Mouse (Mus musculus) megakaryocyte progenitor cell, adult 5-6 weeks (primary cell): ENCODE data around the gene Arhgap25. TPM values are rescaled to one million over a fixed set of nuclear protein-coding genes. Genes with fewer than 3 reads are reported as not detected.
"Not testable (repeated sequence)": the region's sequence is repeated elsewhere in the genome, so short reads cannot be mapped to it uniquely, and the experiment has no call there.

ENCODE experiments used
- ATAC-seq: replicated peaks from 2 replicates; pipeline ENCODE4 v1.8.0; 2016; ENCODE audit warnings: mild to moderate bottlenecking, moderate TSS enrichment, inconsistent platforms; ENCODE audit not compliant: poor library complexity
- total RNA-seq, 2 experiments: library from RNA; stranded (forward) in 1 of 2; stranded (reverse) in 1 of 2; fragments of 157-497, 149-512 nt in 1 of 2; fragments of 200-1000 nt in 1 of 2; gene quantifications; 2 replicates each; pipeline versions ENCODE4 v1.2.3 to v1.2.4; 2015 to 2017

The Arhgap25 gene
- total RNA-seq, 2 experiments from 2014 or later: 11.0 to 23.0 TPM

DNA sequence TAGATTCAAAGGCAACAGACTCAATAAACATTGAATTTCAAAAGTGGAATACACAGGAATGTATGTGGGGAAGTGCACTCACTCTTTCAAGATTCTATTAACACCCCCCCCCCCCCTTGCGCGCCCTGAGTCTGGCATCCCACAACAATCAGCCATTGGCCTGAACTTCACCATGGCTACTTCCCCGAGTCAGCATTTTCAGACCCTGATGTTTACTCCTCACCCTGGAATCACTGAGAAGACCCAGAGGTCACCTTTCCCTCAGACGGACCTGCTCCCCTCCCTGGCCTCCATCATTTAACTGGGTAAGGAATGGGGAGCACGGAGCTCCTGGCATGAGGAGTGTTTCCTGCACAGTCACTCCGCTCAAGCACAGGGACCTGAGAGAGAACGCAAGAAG lies 28.2 kb downstream of the Arhgap25 start:
- ATAC-seq: no peak

DNA sequence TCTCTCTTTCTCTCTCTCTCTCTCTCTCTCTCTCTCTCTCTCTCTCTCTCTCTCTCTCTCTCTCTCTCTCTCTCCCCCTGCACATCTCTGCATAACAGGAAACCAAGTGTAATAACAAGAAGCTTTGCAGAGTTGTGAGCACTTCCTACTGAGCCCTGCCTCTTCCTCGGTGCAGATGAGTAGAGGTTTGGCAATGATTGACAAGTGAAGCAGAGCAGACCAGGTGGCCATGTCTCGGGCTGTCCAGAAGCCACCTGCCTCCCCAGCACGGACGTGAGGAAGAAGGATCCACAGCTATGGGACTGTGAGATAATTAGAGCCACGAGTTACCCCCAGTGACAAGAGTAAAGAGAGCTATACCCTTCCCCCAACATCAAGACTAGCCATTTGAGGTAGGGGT lies 29.1 kb downstream of the Arhgap25 start:
- ATAC-seq: no peak; the same call in 1 of the 2 replicates

DNA sequence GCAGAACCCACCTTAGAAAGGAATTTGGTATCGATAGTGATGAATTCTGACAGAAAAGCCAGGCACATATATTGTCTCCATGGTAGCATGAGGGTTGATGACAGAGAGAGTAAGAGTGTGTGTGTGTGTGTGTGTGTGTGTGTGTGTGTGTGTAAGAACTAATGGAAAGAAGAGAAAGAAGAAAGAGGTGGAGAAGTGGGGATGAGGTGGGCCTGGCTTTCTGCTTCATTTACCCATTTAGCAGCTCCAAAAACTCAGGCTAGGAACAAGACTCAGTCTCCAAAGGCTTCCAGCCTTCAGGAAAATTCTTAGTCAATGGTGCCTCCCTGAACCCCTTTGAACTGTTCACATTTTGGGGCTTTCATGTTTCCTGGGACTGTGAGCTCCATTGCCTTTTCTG lies 29.5 kb downstream of the Arhgap25 start:
- no peak for ATAC-seq

DNA sequence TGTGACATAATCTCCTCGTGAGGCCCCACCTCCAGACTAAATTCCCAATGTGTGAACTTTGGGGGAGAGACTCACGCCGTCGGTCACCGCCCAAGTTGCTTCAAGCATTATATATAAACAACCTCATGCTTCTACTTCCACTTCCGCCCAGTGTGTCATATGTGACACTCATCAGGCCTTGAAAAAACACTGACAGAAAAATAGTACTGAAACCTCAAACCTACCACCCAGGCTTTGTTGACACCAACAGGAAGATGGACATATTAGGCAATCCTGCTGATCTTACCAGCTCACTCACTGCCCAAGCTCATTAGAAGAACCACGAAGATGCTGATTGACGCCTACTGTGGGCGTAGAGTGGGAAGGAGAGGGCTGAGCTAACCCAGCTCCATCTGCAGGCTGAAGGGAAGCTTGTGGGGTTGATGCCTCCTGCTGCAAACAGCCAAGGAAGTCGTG lies 30.2 kb downstream of the Arhgap25 start:
- ATAC-seq: peak; percentile 90

DNA sequence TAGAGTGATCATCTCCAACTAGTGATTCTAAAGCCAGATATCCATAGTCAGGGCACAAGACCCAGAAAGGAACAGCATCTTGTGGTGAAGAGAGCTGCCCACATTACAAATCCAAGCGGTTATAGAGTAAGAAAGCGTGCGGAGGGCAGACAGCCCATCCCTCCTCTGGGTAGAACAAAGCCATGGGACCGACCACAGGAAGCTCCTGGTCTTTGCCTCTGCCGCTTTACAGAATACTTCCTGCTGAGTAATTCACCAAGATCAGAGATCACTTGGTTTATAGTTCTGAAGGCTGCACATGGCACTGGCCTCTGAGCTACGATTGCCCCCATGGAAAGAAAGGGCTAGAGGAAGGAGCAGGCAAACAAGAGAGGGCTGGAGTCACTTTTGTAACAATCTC lies 30.6 kb downstream of the Arhgap25 start:
- peak; percentile 24 for ATAC-seq

DNA sequence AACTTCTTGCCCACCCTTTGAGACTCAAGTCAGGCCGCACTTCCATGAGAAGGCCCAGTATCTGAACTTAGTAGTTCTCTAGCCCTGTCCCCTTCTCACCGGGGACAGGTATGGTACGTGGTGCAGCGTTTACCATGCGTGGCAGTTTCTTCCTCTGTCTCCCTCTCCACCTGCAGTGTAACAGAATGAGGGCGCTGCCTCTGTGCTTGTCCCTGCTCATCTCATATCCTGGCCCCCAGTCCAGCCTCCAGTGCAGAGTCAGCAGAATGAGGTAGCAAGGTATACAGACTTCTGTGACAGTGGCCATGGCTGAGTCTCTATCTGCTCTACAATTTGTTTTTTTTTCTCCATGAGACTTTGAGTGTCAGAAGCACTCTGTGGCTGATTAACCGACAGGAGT lies 32.4 kb downstream of the Arhgap25 start:
- no peak for ATAC-seq

DNA sequence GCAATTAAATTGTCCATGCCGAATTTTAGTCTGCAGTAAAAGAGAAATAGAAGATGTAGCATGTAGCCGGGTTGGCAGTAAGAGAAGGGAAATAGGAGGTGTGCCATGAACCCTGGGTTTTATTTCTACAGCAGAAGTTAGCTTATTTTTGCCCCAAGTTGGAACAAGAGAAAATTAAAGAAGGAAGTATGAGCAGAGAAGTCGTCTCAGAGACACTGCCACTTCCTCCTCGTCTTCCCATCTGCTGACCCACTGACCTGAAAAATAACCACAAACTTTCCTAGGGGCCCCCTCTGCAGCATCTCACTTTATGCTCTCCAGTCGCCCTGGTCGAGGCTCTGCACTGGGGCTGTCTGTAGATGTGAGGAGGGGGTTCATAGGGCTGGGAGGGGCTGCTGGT lies 33.3 kb downstream of the Arhgap25 start:
- peak; percentile 12; the same call in 1 of the 2 replicates for ATAC-seq

DNA sequence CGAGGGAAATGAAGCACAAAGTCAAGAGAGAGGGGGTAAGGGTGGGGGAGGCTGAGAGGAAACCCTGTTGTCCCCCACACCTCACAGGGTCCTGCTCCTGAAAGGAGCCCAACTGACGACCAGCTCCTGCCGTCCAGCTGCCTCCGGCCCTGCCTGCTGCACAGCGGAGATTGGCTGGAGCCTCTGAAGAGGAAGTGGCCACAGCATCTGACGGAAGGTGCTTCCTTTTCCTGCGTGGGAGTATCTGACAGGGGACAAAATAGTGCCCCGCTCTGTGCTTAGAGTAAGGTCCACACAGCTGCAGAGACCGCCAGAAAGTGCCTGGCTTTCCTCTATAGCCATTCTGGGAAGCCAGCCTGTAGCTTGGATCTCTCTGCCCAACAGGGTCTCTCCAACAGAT lies 36.9 kb downstream of the Arhgap25 start:
- ATAC-seq: peak; percentile 70

DNA sequence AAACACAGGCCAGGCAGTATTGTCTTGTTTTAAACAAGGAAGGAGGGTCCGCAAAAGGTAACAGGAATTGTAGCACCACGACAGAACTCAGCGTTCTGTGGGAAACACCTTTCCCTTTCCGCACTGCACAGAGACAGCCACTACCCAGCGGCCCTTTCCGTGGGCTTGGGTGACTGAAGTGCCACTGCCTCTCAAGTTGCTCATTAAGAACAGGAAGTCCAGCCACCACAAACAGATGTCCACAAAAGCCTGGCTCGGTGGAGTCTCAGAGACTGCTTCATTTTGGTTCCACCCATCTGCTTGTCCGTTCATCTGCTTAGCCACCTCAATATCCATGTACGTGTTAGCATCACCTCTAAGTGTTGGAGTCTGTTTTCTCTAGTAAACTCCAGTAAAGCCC lies 38.7 kb downstream of the Arhgap25 start:
- peak; percentile 57; the same call in 1 of the 2 replicates for ATAC-seq

DNA sequence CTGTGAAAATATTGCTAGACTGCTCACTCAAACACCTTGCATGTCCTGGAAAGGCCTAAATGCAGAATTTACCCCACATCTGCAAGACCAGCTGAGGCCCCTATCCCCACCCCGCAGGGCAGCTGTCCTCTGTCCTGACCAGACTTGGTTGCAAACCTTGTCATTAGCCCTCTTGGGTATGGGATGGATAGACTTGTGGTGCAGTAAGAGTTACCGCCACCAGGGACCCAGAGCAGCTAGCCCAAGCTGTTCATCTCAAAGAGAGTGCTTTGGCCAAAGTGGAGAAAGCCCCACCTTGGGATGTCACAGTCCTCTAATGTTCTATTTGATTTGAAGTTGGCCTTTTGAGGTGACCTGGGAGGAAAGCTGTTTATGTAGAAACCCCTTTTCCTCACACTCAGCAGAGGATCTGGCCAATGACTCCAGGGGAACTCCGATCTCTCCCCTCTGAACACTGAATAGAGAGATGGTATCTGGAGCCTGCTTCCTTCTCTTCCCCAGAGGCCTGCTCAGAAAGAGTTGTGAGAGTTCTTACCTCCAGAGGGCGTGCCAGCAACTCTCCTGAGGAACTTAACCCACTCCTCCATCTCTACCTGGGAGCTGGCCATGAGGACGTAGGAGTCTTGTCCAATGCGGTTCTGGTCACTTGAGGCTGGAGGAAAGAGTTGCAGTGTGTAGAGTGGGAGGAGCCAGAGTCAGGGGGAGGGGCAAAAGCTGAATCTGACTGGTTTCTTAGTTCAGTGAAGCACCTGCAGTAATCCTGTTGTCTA lies 45.2 kb downstream of the Arhgap25 start:
- peak; percentile 66 for ATAC-seq

DNA sequence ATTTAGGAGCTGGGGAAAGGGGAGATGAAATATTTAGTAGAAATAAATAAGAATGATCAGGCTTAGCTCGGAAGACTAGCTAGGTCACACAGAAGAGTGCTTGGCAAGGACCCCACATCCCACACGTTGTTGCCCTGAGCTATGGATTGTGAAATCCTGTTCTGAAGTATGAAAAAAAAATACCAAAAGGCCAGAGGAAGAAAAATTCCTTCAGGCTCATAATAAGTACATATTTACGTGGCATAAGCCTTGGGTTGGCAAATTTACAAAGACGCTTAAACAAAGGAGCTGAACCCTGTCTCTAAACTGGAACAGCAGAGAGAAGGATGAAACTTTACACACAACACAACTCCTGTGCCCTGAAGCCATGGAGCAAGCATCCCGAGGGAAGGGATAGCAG lies 48.3 kb downstream of the Arhgap25 start:
- no peak for ATAC-seq

DNA sequence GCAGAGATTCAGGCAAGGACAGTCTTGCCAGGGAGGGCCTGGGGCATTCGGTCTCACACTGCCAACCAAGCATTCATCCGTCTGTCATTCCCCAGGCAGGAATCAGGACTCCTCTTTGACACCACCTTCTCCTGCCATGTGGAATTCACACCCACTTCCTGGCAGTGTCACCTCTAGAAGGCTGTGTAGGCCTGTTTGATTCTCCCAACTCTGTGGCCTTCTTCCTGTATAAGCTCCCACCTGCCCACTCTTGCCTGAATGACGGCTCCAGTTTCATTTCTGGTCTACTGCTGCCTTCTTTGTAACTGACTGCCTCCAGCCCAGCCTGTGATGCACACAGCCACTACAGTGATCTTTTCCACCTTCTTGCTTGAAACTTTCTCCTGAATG lies 49.2 kb downstream of the Arhgap25 start:
- ATAC-seq: no peak

DNA sequence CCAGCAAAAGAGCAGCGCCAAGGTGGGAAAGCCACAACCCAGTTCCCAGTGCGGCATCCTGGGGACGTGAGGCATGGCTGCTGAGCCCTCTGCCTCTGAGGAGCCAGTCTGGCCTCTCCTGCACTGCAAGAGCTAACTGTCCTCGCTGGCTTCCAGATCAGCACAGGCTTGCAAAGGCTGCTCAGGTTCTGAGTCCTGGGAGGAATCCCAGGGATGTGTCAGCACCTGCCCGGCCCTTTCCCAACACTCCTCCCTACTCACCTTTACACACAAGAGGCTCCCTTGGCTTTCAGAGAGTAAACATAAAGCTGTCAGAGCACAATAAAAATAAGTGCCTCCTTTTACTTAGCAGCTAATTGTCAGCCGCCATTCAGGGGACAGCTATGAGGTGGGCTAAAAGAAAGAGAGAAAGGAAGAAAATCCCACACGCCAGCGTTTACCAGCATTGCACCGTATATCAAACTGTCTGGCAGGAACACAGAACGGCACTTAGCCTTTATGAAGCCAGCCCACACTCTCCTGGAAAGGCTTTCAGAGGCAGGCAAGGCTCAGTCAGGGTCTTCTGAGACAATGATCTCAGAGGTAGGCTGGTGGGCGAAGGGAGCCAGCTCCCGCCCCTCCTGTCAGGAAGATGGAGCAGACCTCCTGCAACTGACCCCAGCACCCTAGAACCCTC lies 49.7 kb downstream of the Arhgap25 start:
- no peak for ATAC-seq

DNA sequence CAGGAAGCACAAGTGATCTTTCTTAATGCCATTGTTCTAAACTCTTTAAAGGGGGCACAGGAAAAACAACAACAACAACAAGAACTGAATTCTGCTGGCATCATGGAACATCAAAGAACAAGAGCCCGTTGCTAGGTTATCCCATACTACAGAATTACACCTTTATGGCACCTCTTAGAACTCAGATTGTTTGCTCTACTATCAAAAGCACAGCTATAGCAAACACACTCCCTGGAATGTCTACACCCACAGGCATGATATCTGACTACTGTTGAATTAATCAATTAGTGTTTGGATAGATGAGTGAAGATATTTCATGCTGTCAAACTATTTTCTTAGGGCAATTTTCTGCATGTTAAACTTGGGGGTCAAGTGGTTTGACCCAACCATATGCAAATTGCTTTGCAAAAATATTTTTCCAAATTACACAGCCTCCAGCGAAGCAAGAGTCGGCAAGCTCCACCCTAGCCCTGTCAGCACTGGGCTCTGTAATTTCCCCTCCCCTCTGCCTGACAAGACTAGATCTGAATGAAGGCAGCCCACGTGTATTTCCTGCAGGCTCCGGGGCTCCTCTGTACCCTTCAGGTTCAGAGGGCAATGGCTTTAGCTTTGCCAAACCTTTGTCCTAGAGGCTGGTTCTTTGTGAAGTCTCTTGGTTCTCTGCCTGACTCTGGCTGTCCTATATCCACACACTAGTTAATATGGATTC lies 53.6 kb downstream of the Arhgap25 start:
- ATAC-seq: no peak

DNA sequence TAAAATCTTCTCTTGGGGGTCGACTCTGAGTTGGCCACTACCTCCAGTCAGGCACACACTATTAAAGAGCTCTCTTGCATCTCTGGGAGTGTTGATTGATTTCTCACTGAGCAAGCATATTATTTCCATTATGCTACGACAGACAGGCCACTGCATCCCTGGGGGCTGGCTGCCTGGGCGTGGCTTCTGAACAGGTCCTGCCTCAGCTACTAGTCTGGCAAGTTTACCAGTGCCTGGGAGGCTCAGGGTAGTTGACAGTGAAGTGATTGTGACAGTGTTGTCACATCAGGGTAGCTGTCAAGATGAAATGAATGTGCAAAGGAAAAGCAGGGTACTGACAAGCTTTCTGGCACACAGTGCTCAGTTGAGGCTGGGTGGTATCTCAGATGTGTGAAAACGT lies 54.2 kb downstream of the Arhgap25 start:
- ATAC-seq: no peak

DNA sequence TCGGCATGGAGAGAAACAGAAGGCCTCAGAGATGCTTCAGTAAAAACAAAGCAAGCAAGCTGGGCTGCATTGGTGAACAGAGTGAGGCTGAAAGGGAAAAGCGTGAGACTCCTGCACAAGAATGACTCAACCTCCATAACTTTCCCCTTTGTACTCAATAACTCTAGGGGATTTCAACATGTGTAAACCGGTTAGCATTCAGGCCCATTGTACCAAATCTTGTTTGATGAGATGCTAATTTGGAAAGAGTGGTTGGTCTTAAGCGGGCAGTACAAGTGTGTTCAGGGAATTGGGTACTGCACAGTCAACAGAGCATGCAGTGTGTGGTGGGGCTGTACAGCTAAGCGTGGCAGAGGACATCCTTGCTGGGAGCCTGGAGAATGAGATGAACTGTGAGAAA lies 57.8 kb downstream of the Arhgap25 start:
- ATAC-seq: no peak

DNA sequence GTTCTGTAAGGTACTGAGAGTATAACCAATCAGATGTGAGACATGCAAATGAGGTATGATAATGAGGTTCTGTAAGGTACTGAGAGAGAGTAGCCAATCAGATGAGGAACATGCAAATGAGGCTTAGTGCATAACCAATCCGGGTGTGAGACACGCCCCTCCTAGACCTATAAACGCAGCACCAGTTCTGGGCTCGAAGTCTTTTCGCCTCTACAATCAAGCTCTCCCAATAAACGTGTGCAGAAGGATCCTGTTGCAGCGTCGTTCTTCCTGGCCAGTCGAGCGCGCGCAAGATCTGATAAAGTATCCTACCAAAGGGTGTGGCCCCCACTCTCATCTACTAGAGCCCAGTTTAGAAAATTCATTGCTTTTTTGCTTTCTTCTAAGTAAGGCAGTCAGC lies 63.0 kb downstream of the Arhgap25 start:
- ATAC-seq: not testable (repeated sequence)

DNA sequence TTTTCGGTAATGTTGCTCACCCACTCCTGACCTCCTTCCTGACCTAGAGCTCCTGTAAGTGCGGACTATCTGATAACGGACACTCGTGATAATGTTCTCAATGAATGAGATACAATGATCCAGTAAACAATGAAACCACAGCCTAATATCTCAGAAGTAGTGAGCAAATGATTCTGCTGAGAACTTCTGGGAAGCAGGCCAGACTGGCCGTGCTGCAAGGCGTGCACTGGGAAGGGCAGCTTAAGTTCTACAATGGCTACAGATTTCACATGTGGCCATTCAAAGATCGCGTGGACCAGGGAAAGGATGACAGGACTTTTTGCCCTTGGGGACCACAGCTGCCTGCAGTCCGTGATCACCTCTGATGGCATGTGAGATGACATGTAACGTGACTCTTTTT lies 64.7 kb downstream of the Arhgap25 start:
- ATAC-seq: no peak

DNA sequence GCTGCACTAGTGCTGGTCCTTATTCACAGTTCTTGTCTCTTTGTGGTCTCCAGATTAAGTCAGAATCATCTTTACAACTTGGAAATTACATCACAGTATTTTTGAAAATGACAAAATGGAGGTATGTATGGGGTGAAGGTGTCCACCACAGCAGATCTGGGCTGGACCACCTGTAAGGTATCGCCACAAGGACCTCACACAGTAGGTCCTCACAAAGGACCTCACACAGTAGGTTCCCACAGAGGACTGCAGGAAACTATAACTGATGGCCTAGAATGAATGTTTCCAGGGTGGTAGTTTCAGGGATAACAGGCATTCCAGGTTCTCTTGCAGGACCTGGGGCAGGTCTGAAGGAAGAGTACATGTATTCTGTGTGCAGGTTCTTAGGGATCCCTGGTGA lies 65.7 kb downstream of the Arhgap25 start:
- no peak for ATAC-seq

DNA sequence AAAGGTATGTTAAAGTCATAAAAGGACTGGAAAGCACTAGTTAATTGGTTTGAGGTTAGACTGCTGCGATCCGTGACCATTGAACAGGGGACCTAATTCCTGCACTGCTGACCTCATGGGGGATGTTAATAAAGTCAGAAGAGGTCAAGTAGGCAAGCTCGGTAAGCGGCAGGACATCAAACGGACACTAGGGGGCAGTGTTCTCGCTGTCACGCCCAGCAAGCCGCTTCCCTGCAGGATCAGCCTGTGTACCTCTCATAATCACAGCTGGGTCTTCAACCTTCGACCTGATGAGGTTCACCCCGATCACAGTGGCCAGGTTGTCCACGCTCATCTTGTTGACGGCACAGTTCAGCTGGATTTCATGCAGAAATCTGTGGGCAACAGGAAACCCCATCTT lies 66.8 kb downstream of the Arhgap25 start:
- ATAC-seq: peak; percentile 86

DNA sequence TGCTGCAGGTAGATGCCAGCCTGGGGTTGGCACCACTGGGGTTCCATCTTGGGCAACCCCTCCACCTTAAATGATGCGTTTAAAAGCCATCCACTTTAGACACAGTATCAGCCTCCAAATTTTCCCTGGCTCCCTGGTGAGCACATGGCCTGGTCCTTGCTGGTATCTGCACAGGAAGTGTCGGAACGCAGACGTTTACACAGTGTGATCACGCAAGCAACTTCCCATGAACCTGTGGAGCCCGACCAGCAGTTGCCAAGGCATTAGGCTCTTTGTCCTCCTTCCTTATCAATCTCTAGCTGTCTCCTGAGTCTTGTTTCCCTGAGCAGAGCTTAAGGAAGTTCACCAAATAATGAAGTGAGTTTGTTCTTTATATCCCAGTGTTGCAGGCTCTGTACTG lies 77.6 kb downstream of the Arhgap25 start:
- ATAC-seq: no peak

DNA sequence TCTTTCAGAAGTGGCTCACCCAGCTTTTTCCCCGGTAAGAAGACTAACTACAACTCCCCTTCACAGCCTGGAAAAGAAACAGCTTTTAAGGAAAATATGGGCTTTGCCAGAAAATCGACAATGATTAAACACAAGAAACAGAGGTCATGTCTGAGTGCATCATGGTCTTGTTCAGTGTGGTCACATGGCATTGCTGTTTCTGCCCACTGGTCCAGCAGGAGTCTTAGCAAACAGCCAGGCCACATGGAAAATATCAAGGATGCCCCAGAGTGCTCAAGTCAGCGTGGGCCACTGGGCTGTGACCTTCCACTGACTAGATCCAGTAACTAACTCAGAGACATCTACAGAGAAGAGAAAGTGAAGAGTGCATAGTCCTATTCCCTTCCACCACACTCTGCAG lies 81.3 kb downstream of the Arhgap25 start:
- no peak for ATAC-seq
